Mouse (Mus musculus): ENCODE data around the gene Bnipl.

DNA sequence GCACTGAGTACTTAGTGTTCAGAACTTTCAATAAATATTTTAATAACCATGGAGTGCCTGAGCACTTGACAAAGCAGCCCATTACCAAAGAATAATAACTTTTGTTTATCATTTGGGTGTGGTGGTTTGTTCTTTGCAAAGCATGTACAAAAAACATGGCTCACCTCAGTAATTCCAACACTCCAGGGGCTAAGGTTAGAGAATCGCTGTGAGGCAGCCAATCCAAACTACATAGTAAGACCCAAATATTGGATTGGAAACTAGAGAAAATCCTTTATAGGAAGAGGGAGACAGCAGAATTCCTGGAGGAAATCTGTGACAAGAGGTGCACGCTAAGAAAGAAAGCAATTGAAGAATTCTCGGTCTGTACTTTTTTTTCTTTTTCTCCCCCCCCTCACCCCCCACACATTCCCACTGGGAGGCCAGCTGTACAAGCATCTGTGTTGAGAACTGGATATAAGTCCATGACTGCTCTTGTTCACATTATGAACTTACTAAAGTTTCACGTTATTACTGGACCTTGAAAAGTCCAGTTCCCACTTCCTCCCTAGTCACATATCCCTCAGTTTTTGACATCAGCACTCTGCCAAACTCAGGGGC lies 34.2 kb downstream of the Bnipl start:
- no peak for TF ChIP-seq CTCF (IDR thresholded peaks at IDR 0.05; ENCODE audit: control insufficient read depth, insufficient read depth, insufficient read length)
- TF ChIP-seq USF1 (IDR thresholded peaks at IDR 0.05; ENCODE audit: low read depth) = no peak
- no peak for TF ChIP-seq FOSL1 (IDR thresholded peaks at IDR 0.05; ENCODE audit: insufficient read depth, low read length, poor library complexity, severe bottlenecking)
- TF ChIP-seq MYOD1 (IDR thresholded peaks at IDR 0.05; ENCODE audit: control insufficient read depth, insufficient read length, low read depth) = no peak
- no peak for TF ChIP-seq MAX (IDR thresholded peaks at IDR 0.05)
- TF ChIP-seq MYOG (IDR thresholded peaks at IDR 0.05; ENCODE audit: control insufficient read depth, extremely low read depth, insufficient read length) = no peak
- no peak for TF ChIP-seq CEBPB (IDR thresholded peaks at IDR 0.05; ENCODE audit: low read depth)
